Mouse (Mus musculus) testis, adult 2 months (tissue): ENCODE data around the gene Eif3d.

Source experiments
- CTCF ChIP-seq: fragments of 200-500 bp; IDR thresholded peaks from 2 replicates; pipeline ENCODE4 v1.5.1; 2012; ENCODE audit warnings: low read depth, mild to moderate bottlenecking, inconsistent platforms, low read length, moderate library complexity; ENCODE audit not compliant: control insufficient read depth, insufficient read depth, insufficient replicate concordance
- POLR2A ChIP-seq: fragments of 200-500 bp; IDR thresholded peaks from 2 replicates; pipeline ENCODE4 v1.6.1; 2012; ENCODE audit warnings: low read depth, mild to moderate bottlenecking, inconsistent platforms, low read length, moderate library complexity; ENCODE audit not compliant: control insufficient read depth

DNA sequence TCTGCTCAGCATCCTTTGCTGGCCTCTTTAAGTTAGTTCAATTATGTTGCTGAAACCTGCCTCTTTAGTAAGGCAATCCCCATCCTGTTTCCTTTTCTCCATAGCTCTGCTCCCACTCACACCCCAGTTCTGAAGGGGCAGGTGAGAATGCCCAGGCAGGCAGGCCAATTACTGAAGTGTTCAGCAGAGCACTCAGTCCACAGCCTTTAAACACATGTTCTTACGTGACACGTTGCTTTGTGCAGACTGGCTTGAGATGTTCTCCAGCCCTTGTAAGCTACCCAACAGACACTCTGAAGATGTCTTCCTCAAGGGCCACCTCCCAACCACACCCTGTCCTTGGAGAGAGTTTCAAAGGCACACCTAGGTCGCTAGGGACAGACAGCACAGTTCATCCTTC is 12.5 kb downstream of the Eif3d start:
- TF ChIP-seq POLR2A (no peak), CTCF (no peak)
